Mouse (Mus musculus): ENCODE data around the gene Lama1.

DNA sequence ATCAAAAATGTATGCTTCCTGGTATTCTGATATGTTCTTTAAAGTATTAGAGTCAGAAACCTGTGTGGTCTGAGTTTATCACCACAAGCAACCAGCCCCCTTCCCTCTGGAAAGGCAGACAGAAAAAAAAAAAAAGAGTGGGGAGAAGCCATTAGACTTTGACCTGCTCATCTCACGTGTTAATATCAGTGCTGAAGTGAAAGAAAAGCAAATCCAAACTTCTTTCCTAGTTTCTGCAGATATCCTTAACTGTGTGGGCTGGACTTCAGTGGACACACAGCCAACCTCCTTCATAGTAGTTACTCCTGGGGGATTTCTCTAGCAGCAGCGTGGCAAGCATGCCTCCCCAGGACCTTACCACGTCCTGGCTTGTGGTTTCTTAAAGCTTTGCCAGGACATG is 34.0 kb downstream of the Lama1 start:
- TF ChIP-seq CTCF (IDR thresholded peaks at IDR 0.05; ENCODE audit: borderline replicate concordance, control insufficient read depth, extremely low read depth, insufficient read depth, low read length, poor library complexity), result no peak
- TF ChIP-seq POLR2A (IDR thresholded peaks at IDR 0.05; ENCODE audit: control insufficient read depth, extremely low read depth, insufficient read depth, low read length, poor library complexity), result no peak

Measured in thymus, adult 2 months (tissue).